Mouse (Mus musculus) C2C12 (cell line): ENCODE data around the gene Cdh1. TPM values are rescaled to one million over a fixed set of nuclear protein-coding genes. Genes with fewer than 3 reads are reported as not detected.

Experiments
- H3K27me3 ChIP-seq: one replicate; pipeline ENCODE4 v1.6.1; 2011; ENCODE audit not compliant: control insufficient read depth, insufficient read depth, insufficient read length
- H3K36me3 ChIP-seq: one replicate; pipeline ENCODE4 v1.6.1; 2011; ENCODE audit not compliant: control insufficient read depth, insufficient read depth
- H3K4me3 ChIP-seq: one replicate; pipeline ENCODE4 v1.5.1; 2011; ENCODE audit warnings: mild to moderate bottlenecking, control low read depth; ENCODE audit not compliant: poor library complexity, insufficient read depth, severe bottlenecking
- H3K79me2 ChIP-seq: one replicate; pipeline ENCODE4 v1.6.1; 2011; ENCODE audit not compliant: control insufficient read depth, insufficient read depth
- H3K79me3 ChIP-seq: one replicate; pipeline ENCODE4 v1.6.1; 2011; ENCODE audit warnings: low read depth, control low read depth
- H3ac ChIP-seq: one replicate; pipeline ENCODE3; 2011; ENCODE audit warnings: low read depth; ENCODE audit not compliant: control insufficient read depth, insufficient read length
- CEBPB ChIP-seq: IDR thresholded peaks from one replicate; pipeline ENCODE4 v1.6.1; 2011; ENCODE audit warnings: low read depth, mild to moderate bottlenecking, control low read depth, moderate library complexity
- CTCF ChIP-seq: IDR thresholded peaks from one replicate; pipeline ENCODE4 v1.5.1; 2011; ENCODE audit not compliant: control insufficient read depth, insufficient read depth, insufficient read length
- FOSL1 ChIP-seq: IDR thresholded peaks from one replicate; pipeline ENCODE4 v1.8.0; 2011; ENCODE audit warnings: mild to moderate bottlenecking, low read length; ENCODE audit not compliant: poor library complexity, insufficient read depth, severe bottlenecking
- MAX ChIP-seq: IDR thresholded peaks from one replicate; pipeline ENCODE4 v1.6.1; 2011; ENCODE audit warnings: mild to moderate bottlenecking, control low read depth
- MYOD1 ChIP-seq: IDR thresholded peaks from one replicate; pipeline ENCODE4 v1.6.1; 2011; ENCODE audit warnings: low read depth; ENCODE audit not compliant: control insufficient read depth, insufficient read length
- MYOG ChIP-seq: IDR thresholded peaks from one replicate; pipeline ENCODE4 v1.6.1; 2011; ENCODE audit not compliant: control insufficient read depth, insufficient read length; ENCODE audit errors: extremely low read depth
- USF1 ChIP-seq: IDR thresholded peaks from one replicate; pipeline ENCODE4 v1.6.1; 2011; ENCODE audit warnings: low read depth, mild to moderate bottlenecking, control low read depth, moderate library complexity
- polyA plus RNA-seq: library from polyadenylated mRNA; unstranded; fragments of >200 nt; fragmentation: generic; extraction: Trizol; gene quantifications from one replicate; pipeline ENCODE4 v1.2.1, GENCODE M21; 2012; ENCODE audit warnings: missing spikeins

The Cdh1 gene
- polyA plus RNA-seq, 1 experiment, result 0.01 TPM

DNA sequence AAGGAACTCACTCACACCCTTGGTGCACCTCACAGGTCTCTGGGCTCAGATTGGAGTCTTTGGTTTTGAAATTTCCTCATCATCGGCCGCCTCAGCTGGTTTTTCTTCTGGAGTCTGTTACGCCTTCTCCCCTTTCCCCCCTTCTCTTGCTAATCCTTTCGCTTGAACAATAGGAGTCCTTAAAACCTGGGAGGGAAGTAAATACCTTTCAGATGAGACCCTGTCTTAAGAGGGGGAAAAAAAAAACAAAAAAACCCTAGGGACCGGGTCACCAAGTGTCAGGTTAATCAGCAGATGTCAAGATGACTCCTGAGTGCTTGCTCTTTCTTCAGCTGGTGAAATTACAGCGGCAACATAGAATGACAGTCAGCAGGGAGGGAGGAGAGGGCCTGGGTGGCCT, 14.0 kb downstream of the Cdh1 start:
- H3ac ChIP-seq, result no peak overlapping the region
- H3K79me3 ChIP-seq, result no peaks in the 10 kb centered on the region
- TF ChIP-seq MYOD1 (no peak), CTCF (no peak), MYOG (no peak), MAX (no peak), FOSL1 (no peak), USF1 (no peak), CEBPB (no peak)
- no peaks in the 10 kb centered on the region for H3K36me3 ChIP-seq
- H3K4me3 ChIP-seq, result no peak overlapping the region
- no peaks in the 10 kb centered on the region for H3K27me3 ChIP-seq
- H3K79me2 ChIP-seq, result no peaks in the 10 kb centered on the region

DNA sequence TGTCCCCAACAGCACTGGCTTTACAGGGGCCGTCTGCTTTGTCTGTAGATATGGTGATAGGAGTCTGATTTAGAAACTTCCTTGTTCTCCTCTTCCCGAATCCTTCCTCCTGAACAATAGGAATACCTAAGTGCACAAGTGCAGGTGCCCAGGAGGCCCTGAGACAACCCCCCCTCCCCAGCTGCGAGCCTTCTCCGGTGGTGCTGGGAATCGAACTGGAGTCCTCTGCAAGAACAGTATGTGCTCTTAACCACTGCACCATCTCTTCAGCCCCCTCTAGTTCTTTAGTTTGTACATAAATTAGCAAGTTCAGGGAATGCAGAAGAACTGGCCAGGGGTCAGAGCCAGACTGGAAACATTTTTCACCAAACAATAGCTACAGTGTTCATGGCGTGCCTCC, 14.7 kb downstream of the Cdh1 start:
- Histone ChIP-seq H3ac (no peak overlapping the region), H3K79me3 (no peaks in the 10 kb centered on the region), H3K36me3 (no peaks in the 10 kb centered on the region), H3K4me3 (no peak overlapping the region), H3K79me2 (no peaks in the 10 kb centered on the region), H3K27me3 (no peaks in the 10 kb centered on the region)
- TF ChIP-seq MYOG, result no peak
- no peak for TF ChIP-seq USF1
- TF ChIP-seq CTCF, result no peak
- TF ChIP-seq MYOD1, result no peak
- TF ChIP-seq CEBPB, result no peak
- TF ChIP-seq FOSL1, result no peak
- TF ChIP-seq MAX, result no peak

DNA sequence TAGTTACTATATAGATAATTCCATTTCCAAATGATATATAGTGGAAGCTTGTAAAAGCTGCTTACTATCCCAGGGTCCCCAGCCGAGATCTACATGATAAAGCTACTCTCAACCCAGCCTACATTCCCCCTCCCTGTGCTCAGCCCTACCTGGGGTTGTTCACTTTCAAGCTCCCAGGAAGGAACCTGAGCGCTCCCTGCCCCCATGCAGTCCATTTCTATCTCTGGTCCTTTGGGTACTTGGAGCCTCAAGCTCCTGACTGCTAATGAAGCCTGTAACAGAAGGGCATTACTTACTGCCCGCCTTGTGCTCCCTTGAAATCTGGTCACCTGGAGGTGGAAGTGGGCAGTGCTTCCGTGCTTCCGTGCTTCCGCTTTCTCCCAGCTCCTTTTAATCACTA, 15.2 kb downstream of the Cdh1 start:
- TF ChIP-seq MYOD1 (no peak), MYOG (no peak), USF1 (no peak), FOSL1 (no peak), CEBPB (no peak), CTCF (no peak), MAX (no peak)
- H3K4me3 ChIP-seq, result no peak overlapping the region
- no peaks in the 10 kb centered on the region for H3K79me2 ChIP-seq

DNA sequence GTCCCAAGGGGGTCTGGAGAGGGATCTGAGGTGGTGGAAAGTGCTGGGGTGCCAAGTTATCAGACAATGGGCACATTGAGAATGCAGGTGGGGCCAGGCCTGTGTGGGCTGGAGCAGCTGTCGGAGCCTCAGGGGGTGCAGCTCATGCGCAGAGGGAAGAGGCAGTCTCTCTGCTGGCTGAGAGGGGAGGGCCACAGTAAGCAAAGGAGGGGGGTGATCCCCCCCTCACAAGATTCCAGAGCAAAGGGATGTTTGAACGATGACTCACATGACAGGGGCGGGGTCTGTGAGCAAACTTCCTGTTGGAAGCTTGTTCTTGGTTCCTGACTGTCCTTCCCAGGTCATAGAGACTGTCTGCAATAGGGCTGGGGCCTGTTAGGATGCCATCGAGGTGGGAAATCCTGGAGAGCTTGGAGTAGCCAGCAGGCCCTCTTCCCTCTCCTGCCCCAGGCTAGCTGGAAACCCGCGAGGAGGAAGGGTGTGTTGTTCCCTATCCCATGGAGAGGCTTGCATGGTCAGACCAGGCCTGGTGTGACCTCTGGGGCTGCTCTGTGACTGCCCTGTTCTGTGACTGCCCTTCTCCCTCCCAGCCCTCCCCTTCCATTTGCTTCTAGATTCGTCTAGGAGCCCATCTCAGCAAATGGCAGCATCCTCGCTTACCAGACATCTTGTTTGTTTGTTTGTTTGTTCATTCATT, 16.5 kb downstream of the Cdh1 start:
- Histone ChIP-seq H3ac (no peak overlapping the region), H3K27me3 (no peaks in the 10 kb centered on the region), H3K79me2 (no peaks in the 10 kb centered on the region), H3K36me3 (no peaks in the 10 kb centered on the region), H3K4me3 (no peak overlapping the region), H3K79me3 (no peaks in the 10 kb centered on the region)
- peak; percentile 31 for TF ChIP-seq MAX
- TF ChIP-seq MYOD1, result peak; percentile 90
- no peak for TF ChIP-seq CTCF
- TF ChIP-seq FOSL1, result peak; percentile 54

More for the DNA sequence above, 15.2 kb downstream of the Cdh1 start:
- H3K27me3 ChIP-seq, result no peaks in the 10 kb centered on the region
- no peaks in the 10 kb centered on the region for H3K36me3 ChIP-seq
- no peak overlapping the region for H3ac ChIP-seq
- no peaks in the 10 kb centered on the region for H3K79me3 ChIP-seq

DNA sequence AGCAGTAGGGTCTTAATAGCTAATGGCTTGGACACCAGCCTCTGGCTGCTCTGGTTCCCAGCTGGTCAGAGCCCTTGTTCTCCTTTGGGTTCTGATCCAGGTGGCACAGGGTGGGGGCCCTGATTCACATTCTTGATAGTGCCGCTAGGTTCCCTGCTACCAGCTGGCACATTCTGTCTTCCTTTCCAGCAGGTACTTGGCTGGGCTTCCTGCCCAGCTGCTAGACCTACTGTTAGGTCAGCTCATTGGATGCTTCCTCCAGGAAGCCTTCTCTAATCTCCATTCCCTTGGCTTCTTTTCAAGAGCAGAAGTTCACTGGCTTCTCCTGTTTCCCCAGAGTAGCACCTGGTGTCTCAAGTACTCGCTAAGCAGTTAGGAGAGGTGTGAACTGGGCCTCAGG, 17.3 kb downstream of the Cdh1 start:
- no peak for TF ChIP-seq MYOG
- TF ChIP-seq CTCF, result no peak
- no peak for TF ChIP-seq MYOD1
- TF ChIP-seq MAX, result no peak
- no peak for TF ChIP-seq FOSL1
- no peak for TF ChIP-seq CEBPB
- no peak for TF ChIP-seq USF1
- no peak overlapping the region for H3ac ChIP-seq
- no peaks in the 10 kb centered on the region for H3K27me3 ChIP-seq

More for the DNA sequence above, 17.3 kb downstream of the Cdh1 start:
- Histone ChIP-seq H3K36me3 (no peaks in the 10 kb centered on the region), H3K79me3 (no peaks in the 10 kb centered on the region), H3K4me3 (no peak overlapping the region), H3K79me2 (no peaks in the 10 kb centered on the region)
